Mouse (Mus musculus) T-helper 17 cell (primary cell): ENCODE results near the gene Dus2.

Experiments
- in situ Hi-C, 2 experiments: fragments of 300-600 bp; cut with MboI, MseI; formaldehyde crosslinking; loops; 1 replicate in 1 of 2; 2 replicates in 1 of 2; pipeline ENCODE4 v1.15.1; 2025; ENCODE audit warnings: high pct_unique_total_duplicates in 2 of 2

The Dus2 gene

GRCm38 (mm10) chr8:106075161-106075862, 84.2 kb downstream of the Dus2 start:
- in situ Hi-C loops: no loop called here

DNA sequence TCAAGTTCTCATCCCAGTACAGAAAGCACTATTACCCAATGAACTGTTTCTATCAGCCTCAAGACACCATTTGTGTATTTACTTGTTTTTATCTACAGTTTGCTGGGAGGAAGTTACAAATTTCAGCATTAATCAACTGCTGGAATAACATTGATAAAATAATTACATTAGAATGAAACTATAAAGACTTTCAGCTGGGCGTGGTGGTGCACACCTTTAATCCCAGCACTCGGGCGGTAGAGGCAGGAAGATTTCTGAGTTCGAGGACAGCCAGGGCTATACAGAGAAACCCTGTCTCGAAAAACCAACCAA, 84.7 kb downstream of the Dus2 start:
- in situ Hi-C loops: no loop called here

GRCm38 (mm10) chr8:106076612-106077011, 85.5 kb downstream of the Dus2 start:
- in situ Hi-C loops: no loop called here

DNA sequence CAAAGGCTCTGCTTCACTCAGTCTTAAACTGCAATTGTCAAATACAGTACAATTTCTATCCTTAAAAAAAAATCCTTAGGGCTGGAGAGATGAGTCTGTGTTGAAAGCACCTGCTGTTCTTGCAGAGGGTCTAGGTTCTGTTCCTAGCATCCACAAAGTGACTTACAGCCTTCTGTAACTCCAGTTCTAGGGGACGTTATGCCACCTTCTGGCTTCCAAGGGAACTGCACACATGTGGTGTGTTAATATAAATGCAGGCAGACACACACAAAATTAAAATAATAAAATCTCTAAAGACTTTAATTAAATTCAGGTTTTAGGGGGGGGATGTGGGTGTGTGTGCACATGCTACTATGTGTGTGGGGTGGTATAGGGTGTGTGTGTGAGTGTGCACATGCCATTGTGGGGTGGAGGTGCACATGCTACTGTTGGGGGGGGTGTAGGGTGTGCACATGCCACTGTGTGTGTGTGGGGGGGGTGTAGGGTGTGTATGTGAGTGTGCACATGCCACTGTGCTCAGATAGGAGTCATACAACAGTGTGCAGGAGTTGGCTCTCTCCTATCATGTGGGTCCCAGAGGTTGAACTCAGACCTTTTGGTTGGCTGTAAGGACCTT, 86.4 kb downstream of the Dus2 start:
- in situ Hi-C loops: no loop called here

GRCm38 (mm10) chr8:106102321-106102720, 111.2 kb downstream of the Dus2 start:
- in situ Hi-C loops: no loop called here
